Mouse (Mus musculus) midbrain, postnatal 0 days (tissue): ENCODE results near the gene Gcnt4. TPM values are rescaled to one million over a fixed set of nuclear protein-coding genes. Genes with fewer than 3 reads are reported as not detected.
A peak's percentile ranks its signal among the peaks of the same experiment; 100 is the strongest.
"Not testable (repeated sequence)": the region's sequence is repeated elsewhere in the genome, so short reads cannot be mapped to it uniquely, and the experiment has no call there.

Source experiments
- ATAC-seq: fragments of 200-750 bp; cut with Nextera tagmentation; 2 replicates; pipeline ENCODE4 v1.8.0; 2017; ENCODE audit warnings: moderate number of reproducible peaks, mild to moderate bottlenecking, moderate TSS enrichment, moderate library complexity; ENCODE audit not compliant: low FRiP score
- DNase-seq: peaks from one replicate; pipeline ENCODE4 v3.0.0-alpha.2; 2015; ENCODE audit warnings: low spot score
- H3K27ac ChIP-seq: fragments of 300-500 bp; sonication (generic); 2 replicates; pipeline ENCODE4 v1.5.1; 2014; ENCODE audit warnings: low read depth, mild to moderate bottlenecking, low read length, mixed read lengths
- H3K27me3 ChIP-seq: fragments of 300-500 bp; sonication (generic); 2 replicates; pipeline ENCODE4 v1.6.1; 2014; ENCODE audit warnings: low read length, control low read depth, mixed read lengths; ENCODE audit not compliant: insufficient read depth
- H3K36me3 ChIP-seq: fragments of 300-500 bp; sonication (generic); 2 replicates; pipeline ENCODE4 v1.6.1; 2014; ENCODE audit warnings: low read length, control low read depth, mixed read lengths; ENCODE audit not compliant: insufficient read depth
- H3K4me1 ChIP-seq: fragments of 300-500 bp; sonication (generic); 2 replicates; pipeline ENCODE4 v1.6.1; 2014; ENCODE audit warnings: mild to moderate bottlenecking, control low read depth, antibody characterized with exemption, low read length, mixed read lengths; ENCODE audit not compliant: insufficient read depth
- H3K4me2 ChIP-seq: fragments of 300-500 bp; sonication (generic); 2 replicates; pipeline ENCODE4 v1.6.1; 2014; ENCODE audit warnings: low read depth, mild to moderate bottlenecking, low read length, mixed read lengths; ENCODE audit not compliant: poor library complexity, severe bottlenecking
- H3K4me3 ChIP-seq: fragments of 300-500 bp; sonication (generic); 2 replicates; pipeline ENCODE4 v1.5.1; 2014; ENCODE audit warnings: low read depth, mild to moderate bottlenecking, low read length, moderate library complexity
- H3K9ac ChIP-seq: fragments of 300-500 bp; sonication (generic); replicated peaks from 2 replicates; pipeline ENCODE4 v1.6.1; 2014; ENCODE audit warnings: mild to moderate bottlenecking, low read length, moderate library complexity, mixed read lengths; ENCODE audit not compliant: poor library complexity, severe bottlenecking
- H3K9me3 ChIP-seq: fragments of 300-500 bp; sonication (generic); 2 replicates; pipeline ENCODE4 v1.6.1; 2016; ENCODE audit warnings: low read length, control low read depth
- CTCF ChIP-seq: IDR thresholded peaks from 2 replicates; pipeline ENCODE4 v1.5.1; 2016; ENCODE audit warnings: antibody characterized with exemption, mild to moderate bottlenecking
- WGBS: fragments of 180-500 bp; shearing (Covaris S2); extraction: QIAGEN DNeasy Blood & Tissue Kit; methylation state at CpG from one replicate; pipeline ENCODE4 v1.1.7; 2014; 5-methylcytosine and 5-hydroxymethylcytosine counted together
- polyA plus RNA-seq: library from polyadenylated mRNA; unstranded; fragments of >200 nt; fragmentation: Nextera tagmentation; extraction: Ambion mirVana; gene quantifications from 2 replicates; pipeline ENCODE4 v1.2.1, GENCODE M21; 2015
- total RNA-seq: library from RNA; depleted of rRNA; stranded (reverse); fragments of >200 nt; gene quantifications from 2 replicates; pipeline ENCODE4 v1.2.3, GENCODE M21; 2014

Gcnt4 gene
- total and polyA plus RNA-seq, 2 experiments from 2014 or later, result 0.22 to 0.93 TPM

- H3K27ac ChIP-seq, result no peak overlapping the region
- H3K9me3 ChIP-seq, result no peaks in the 10 kb centered on the region
- H3K4me3 ChIP-seq, result no peak overlapping the region
- WGBS, result 19% methylated on average over 8 of the region's 8 CpGs
- H3K4me2 ChIP-seq, result no peak overlapping the region
- DNase-seq (peak; percentile 41), ATAC-seq (no peak)
- H3K27me3 ChIP-seq, result peaks cover 25% of the 10 kb centered on the region
- no peak for TF ChIP-seq CTCF
- H3K9ac ChIP-seq, result no peak overlapping the region
- peaks cover 4% of the 10 kb centered on the region for H3K4me1 ChIP-seq
- H3K36me3 ChIP-seq, result no peaks in the 10 kb centered on the region
Observed at GRCm38 (mm10) chr13:96928432-96929039, 4.0 kb downstream of the Gcnt4 start.

DNA sequence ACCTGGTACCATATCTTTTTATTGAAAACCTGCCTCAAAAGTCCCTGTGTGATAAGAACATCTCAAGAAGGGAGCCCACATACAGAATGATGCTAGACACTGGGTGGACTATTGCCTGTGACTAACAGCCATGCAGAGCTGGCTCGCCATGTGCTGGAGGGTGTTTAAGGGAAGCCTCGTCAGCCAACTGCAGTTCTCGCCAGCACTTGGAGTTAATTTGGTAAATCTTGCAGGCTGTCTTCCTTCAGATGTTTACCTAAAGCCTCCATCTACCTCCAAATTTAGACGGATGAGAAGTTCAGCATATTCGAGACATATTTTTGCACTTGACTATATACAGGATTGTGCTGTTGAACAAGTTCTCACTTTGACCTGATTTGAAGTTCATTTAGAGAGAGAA lies 8.3 kb downstream of the Gcnt4 start:
- H3K4me1 ChIP-seq, result no peaks in the 10 kb centered on the region
- DNase-seq (no peak), ATAC-seq (no peak)
- no peak overlapping the region for H3K4me3 ChIP-seq
- no peaks in the 10 kb centered on the region for H3K9me3 ChIP-seq
- 87% methylated on average over 5 of the region's 5 CpGs for WGBS
- H3K36me3 ChIP-seq, result no peaks in the 10 kb centered on the region
- no peaks in the 10 kb centered on the region for H3K27me3 ChIP-seq
- H3K9ac ChIP-seq, result no peak overlapping the region
- TF ChIP-seq CTCF, result no peak
- H3K27ac ChIP-seq, result no peak overlapping the region
- no peak overlapping the region for H3K4me2 ChIP-seq

DNA sequence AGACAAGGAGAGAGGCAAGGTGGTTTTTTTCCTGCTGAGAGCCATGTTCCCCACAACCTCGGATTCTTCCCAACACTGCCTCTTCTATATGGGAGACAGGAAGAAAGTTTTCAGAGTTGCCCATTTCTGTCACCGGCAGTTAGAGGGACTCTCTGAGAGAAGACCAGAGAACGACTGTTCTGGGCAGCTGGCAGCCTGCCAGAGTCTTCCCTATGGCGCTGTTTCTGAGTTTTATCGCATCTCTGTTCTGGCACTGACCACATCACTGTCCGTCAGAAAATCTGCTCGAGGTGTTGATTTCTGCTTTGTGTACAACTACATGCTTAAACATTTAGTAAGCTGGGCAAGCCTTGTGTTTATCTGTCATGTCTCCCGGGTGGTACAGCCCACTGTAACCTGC lies 8.9 kb downstream of the Gcnt4 start:
- Histone ChIP-seq H3K4me2 (no peak overlapping the region), H3K9me3 (no peaks in the 10 kb centered on the region), H3K36me3 (no peaks in the 10 kb centered on the region), H3K4me1 (no peaks in the 10 kb centered on the region), H3K9ac (no peak overlapping the region), H3K27ac (no peak overlapping the region), H3K4me3 (no peak overlapping the region), H3K27me3 (no peaks in the 10 kb centered on the region)
- DNase-seq (peak; percentile 51), ATAC-seq (no peak)
- no peak for TF ChIP-seq CTCF
- 65% methylated on average over 8 of the region's 8 CpGs for WGBS

DNA sequence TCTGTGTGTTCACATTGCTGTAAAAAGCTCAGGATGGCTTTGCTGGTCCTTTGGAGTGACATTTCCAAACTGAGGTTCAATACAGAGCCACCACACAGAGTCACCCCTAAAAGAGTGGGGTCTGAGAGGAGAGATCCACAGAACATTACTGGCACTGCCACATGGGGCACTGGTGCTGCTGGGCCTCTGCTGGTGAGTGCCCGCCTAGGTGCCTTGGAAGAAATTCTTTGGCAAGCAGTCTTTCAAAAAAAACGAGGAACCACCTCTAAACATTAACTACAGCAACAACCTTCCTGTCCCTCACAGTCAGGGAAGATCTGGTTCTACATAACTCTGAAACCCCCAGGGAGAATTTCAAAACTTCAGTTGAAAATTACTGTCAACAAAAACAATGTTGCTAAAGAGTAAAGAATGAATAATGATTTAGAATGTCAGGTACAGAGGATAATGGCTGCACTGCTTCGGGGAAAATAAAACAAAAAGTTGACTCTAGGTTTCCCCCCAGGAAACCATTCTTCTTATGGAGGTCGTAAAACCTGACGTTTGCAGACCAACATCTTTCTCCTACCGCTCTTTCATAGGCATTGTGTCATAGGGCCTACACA lies 11.8 kb downstream of the Gcnt4 start:
- no peaks in the 10 kb centered on the region for H3K4me1 ChIP-seq
- H3K27me3 ChIP-seq, result no peaks in the 10 kb centered on the region
- no peak overlapping the region for H3K27ac ChIP-seq
- no peak overlapping the region for H3K4me3 ChIP-seq
- no peak for ATAC-seq
- no peaks in the 10 kb centered on the region for H3K36me3 ChIP-seq
- WGBS, result 72% methylated on average over 6 of the region's 6 CpGs
- TF ChIP-seq CTCF, result no peak
- DNase-seq, result no peak
- H3K9me3 ChIP-seq, result no peaks in the 10 kb centered on the region
- H3K4me2 ChIP-seq, result no peak overlapping the region
- no peak overlapping the region for H3K9ac ChIP-seq

DNA sequence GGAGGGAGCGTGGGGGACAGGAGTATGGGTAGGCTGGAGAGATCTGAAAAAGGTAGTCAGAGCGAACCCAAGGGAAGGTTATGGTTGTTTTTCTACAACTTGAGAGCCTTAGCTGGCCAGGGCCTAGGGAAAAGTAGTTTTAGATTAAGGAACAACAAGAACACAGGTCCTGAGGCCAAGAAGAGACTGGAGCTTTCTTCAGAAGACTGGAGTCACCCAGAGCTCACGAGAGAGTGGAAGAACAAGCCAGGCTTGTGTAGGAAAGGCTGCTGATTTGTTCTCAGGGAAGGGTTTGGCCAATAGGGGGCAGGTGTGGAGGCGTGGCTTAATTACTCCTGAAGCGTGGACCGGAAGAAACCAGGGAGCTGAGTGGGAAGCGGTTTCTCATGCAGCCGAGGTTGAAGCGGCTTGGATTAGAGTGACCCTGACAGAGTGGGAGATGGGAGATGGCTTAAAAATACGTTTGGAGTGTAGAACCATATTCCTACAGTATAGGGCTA lies 12.6 kb downstream of the Gcnt4 start:
- H3K4me2 ChIP-seq, result no peak overlapping the region
- H3K27me3 ChIP-seq, result no peaks in the 10 kb centered on the region
- ATAC-seq (no peak), DNase-seq (no peak)
- no peaks in the 10 kb centered on the region for H3K36me3 ChIP-seq
- H3K4me3 ChIP-seq, result no peak overlapping the region
- no peaks in the 10 kb centered on the region for H3K9me3 ChIP-seq
- WGBS, result 77% methylated on average over 10 of the region's 10 CpGs
- H3K9ac ChIP-seq, result no peak overlapping the region
- H3K4me1 ChIP-seq, result no peaks in the 10 kb centered on the region
- H3K27ac ChIP-seq, result no peak overlapping the region
- peak; percentile 23; the same call in 1 of the 2 replicates for TF ChIP-seq CTCF

- DNase-seq (no peak), ATAC-seq (no peak)
- Histone ChIP-seq H3K4me2 (no peak overlapping the region), H3K27ac (no peak overlapping the region), H3K4me3 (no peak overlapping the region), H3K9ac (no peak overlapping the region), H3K4me1 (no peaks in the 10 kb centered on the region), H3K9me3 (no peaks in the 10 kb centered on the region), H3K36me3 (no peaks in the 10 kb centered on the region), H3K27me3 (no peaks in the 10 kb centered on the region)
- 88% methylated on average over 10 of the region's 10 CpGs for WGBS
- TF ChIP-seq CTCF, result no peak
Observed at GRCm38 (mm10) chr13:96939680-96940079, 15.2 kb downstream of the Gcnt4 start.

- H3K4me1 ChIP-seq, H3K4me2 ChIP-seq, H3K27ac ChIP-seq, H3K36me3 ChIP-seq, DNase-seq, H3K9ac ChIP-seq, ATAC-seq, H3K4me3 ChIP-seq, H3K9me3 ChIP-seq, H3K27me3 ChIP-seq: not testable (repeated sequence)
- WGBS, result 88% methylated on average over 11 of the region's 11 CpGs
Observed at GRCm38 (mm10) chr13:96941481-96941880, 17.0 kb downstream of the Gcnt4 start.
